Mouse (Mus musculus) CH12.LX (cell line): ENCODE results near the gene Ercc4. TPM values are rescaled to one million over a fixed set of nuclear protein-coding genes. Genes with fewer than 3 reads are reported as not detected.
A peak's percentile ranks its signal among the peaks of the same experiment; 100 is the strongest.

Source experiments
- DNase-seq: peaks from one replicate; pipeline ENCODE4 v3.0.0-alpha.2; 2013; ENCODE audit errors: extremely low read depth
- H3K27ac ChIP-seq: 2 replicates; pipeline ENCODE4 v1.5.1; 2012; ENCODE audit warnings: low read depth, mild to moderate bottlenecking, control low read depth, moderate library complexity; ENCODE audit not compliant: insufficient read depth
- H3K27me3 ChIP-seq: replicated peaks from 2 replicates; pipeline ENCODE3; 2012; ENCODE audit warnings: inconsistent platforms
- H3K36me3 ChIP-seq, 2 experiments: replicated peaks in 1 of 2; 2 replicates each; pipeline versions ENCODE3 to v1.6.1; 2012; ENCODE audit warnings: inconsistent platforms in 1 of 2, low read length in 1 of 2, mild to moderate bottlenecking in 1 of 2, mixed read lengths in 1 of 2, moderate library complexity in 1 of 2; ENCODE audit not compliant: control insufficient read depth in 1 of 2, insufficient read depth in 1 of 2
- H3K4me1 ChIP-seq, 2 experiments: 2 replicates each; pipeline ENCODE4 v1.6.1; 2012; ENCODE audit warnings: inconsistent platforms in 1 of 2, moderate library complexity in 1 of 2; ENCODE audit not compliant: insufficient read depth in 2 of 2, control insufficient read depth in 1 of 2
- H3K4me2 ChIP-seq: 2 replicates; pipeline ENCODE4 v1.6.1; 2012; ENCODE audit warnings: low read depth, mild to moderate bottlenecking, control low read depth; ENCODE audit not compliant: poor library complexity, insufficient read depth, severe bottlenecking
- H3K4me3 ChIP-seq, 3 experiments: fragments of 150-350 bp in 1 of 3; sonication (generic) in 1 of 3; replicated peaks in 1 of 3; 2 replicates each; pipeline versions ENCODE3 to v1.5.1; 2011 to 2012; ENCODE audit warnings: low read depth in 2 of 3, low read length in 2 of 3, mild to moderate bottlenecking in 2 of 3, moderate library complexity in 2 of 3, control low read depth in 1 of 3, improper control_type of control experiment in 1 of 3, inconsistent platforms in 1 of 3, mixed read lengths in 1 of 3; ENCODE audit not compliant: poor library complexity in 1 of 3
- H3K79me2 ChIP-seq: replicated peaks from 2 replicates; pipeline ENCODE4 v1.6.1; 2012; ENCODE audit warnings: mild to moderate bottlenecking, moderate library complexity; ENCODE audit not compliant: control insufficient read depth, poor library complexity, insufficient read depth, severe bottlenecking; ENCODE audit errors: extremely low read depth
- H3K9ac ChIP-seq: 2 replicates; pipeline ENCODE4 v1.6.1; 2012; ENCODE audit warnings: low read depth, mild to moderate bottlenecking, control low read depth, moderate library complexity; ENCODE audit not compliant: insufficient read depth
- H3K9me3 ChIP-seq: replicated peaks from 2 replicates; pipeline ENCODE3; 2012; ENCODE audit warnings: low read length, inconsistent platforms, mixed read lengths
- CHD1 ChIP-seq: IDR thresholded peaks from 2 replicates; pipeline ENCODE4 v1.6.1; 2012; ENCODE audit warnings: low read depth, low read length, improper control_type of control experiment, inconsistent platforms
- CHD2 ChIP-seq: IDR thresholded peaks from 2 replicates; pipeline ENCODE4 v1.6.1; 2011; ENCODE audit warnings: low read length, improper control_type of control experiment
- CTCF ChIP-seq, 2 experiments: IDR thresholded peaks in 1 of 2; conservative IDR thresholded peaks in 1 of 2; 2 replicates each; pipeline ENCODE4 v1.5.1; 2011 to 2012; ENCODE audit warnings: low read depth in 2 of 2, low read length in 2 of 2, improper control_type of control experiment in 1 of 2, inconsistent platforms in 1 of 2, mild to moderate bottlenecking in 1 of 2, moderate library complexity in 1 of 2
- ELF1 ChIP-seq: IDR thresholded peaks from 2 replicates; pipeline ENCODE4 v1.6.1; 2014; ENCODE audit warnings: low read depth, mild to moderate bottlenecking, inconsistent platforms, low read length, improper control_type of control experiment
- EP300 ChIP-seq: IDR thresholded peaks from 2 replicates; pipeline ENCODE4 v1.6.1; 2011; ENCODE audit warnings: low read length, improper control_type of control experiment
- HCFC1 ChIP-seq: IDR thresholded peaks from 2 replicates; pipeline ENCODE4 v1.6.1; 2012; ENCODE audit warnings: low read depth, mild to moderate bottlenecking, inconsistent platforms, low read length, improper control_type of control experiment
- JUND ChIP-seq: conservative IDR thresholded peaks from 2 replicates; pipeline ENCODE4 v1.6.1; 2011; ENCODE audit warnings: low read depth, low read length, improper control_type of control experiment
- MAFK ChIP-seq: IDR thresholded peaks from 2 replicates; pipeline ENCODE4 v1.6.1; 2011; ENCODE audit warnings: low read length, improper control_type of control experiment; ENCODE audit not compliant: insufficient replicate concordance
- MAZ ChIP-seq: IDR thresholded peaks from 2 replicates; pipeline ENCODE4 v1.6.1; 2012; ENCODE audit warnings: low read depth, mild to moderate bottlenecking, inconsistent platforms, low read length, improper control_type of control experiment, moderate library complexity
- MXI1 ChIP-seq: IDR thresholded peaks from 2 replicates; pipeline ENCODE4 v1.6.1; 2011; ENCODE audit warnings: mild to moderate bottlenecking, low read depth, low read length, improper control_type of control experiment
- MYC ChIP-seq: IDR thresholded peaks from 2 replicates; pipeline ENCODE4 v1.6.1; 2011; ENCODE audit warnings: low read depth, mild to moderate bottlenecking, improper control_type of control experiment, low read length
- NRF1 ChIP-seq: IDR thresholded peaks from 2 replicates; pipeline ENCODE4 v1.6.1; 2014; ENCODE audit warnings: low read depth, mild to moderate bottlenecking, inconsistent platforms, low read length, improper control_type of control experiment, moderate library complexity
- PAX5 ChIP-seq: IDR thresholded peaks from 2 replicates; pipeline ENCODE4 v1.6.1; 2012; ENCODE audit warnings: low read length, inconsistent platforms, mixed read lengths
- POLR2AphosphoS2 ChIP-seq: IDR thresholded peaks from 2 replicates; pipeline ENCODE4 v1.6.1; 2011; ENCODE audit warnings: low read depth, low read length, improper control_type of control experiment
- RAD21 ChIP-seq: IDR thresholded peaks from 2 replicates; pipeline ENCODE4 v1.6.1; 2011; ENCODE audit warnings: low read depth, mild to moderate bottlenecking, low read length, improper control_type of control experiment, moderate library complexity
- SIN3A ChIP-seq: IDR thresholded peaks from 2 replicates; pipeline ENCODE4 v1.6.1; 2012; ENCODE audit warnings: low read length, improper control_type of control experiment, inconsistent platforms
- SMC3 ChIP-seq: IDR thresholded peaks from 2 replicates; pipeline ENCODE4 v1.6.1; 2011; ENCODE audit warnings: low read depth, low read length, improper control_type of control experiment
- TBP ChIP-seq: conservative IDR thresholded peaks from 2 replicates; pipeline ENCODE4 v1.6.1; 2011; ENCODE audit warnings: low read depth, low read length, improper control_type of control experiment
- TCF12 ChIP-seq: IDR thresholded peaks from 2 replicates; pipeline ENCODE4 v1.6.1; 2014; ENCODE audit warnings: low read depth, mild to moderate bottlenecking, inconsistent platforms, low read length, improper control_type of control experiment
- USF1 ChIP-seq: IDR thresholded peaks from 2 replicates; pipeline ENCODE4 v1.6.1; 2014; ENCODE audit warnings: low read depth, mild to moderate bottlenecking, inconsistent platforms, low read length, improper control_type of control experiment
- USF2 ChIP-seq: conservative IDR thresholded peaks from 2 replicates; pipeline ENCODE4 v1.6.1; 2011; ENCODE audit warnings: low read depth, low read length, improper control_type of control experiment
- ZC3H11A ChIP-seq: IDR thresholded peaks from 2 replicates; pipeline ENCODE4 v1.6.1; 2012; ENCODE audit warnings: low read depth, mild to moderate bottlenecking, inconsistent platforms, low read length, improper control_type of control experiment
- ZMIZ1 ChIP-seq: IDR thresholded peaks from 2 replicates; pipeline ENCODE4 v1.6.1; 2012; ENCODE audit warnings: low read depth, mild to moderate bottlenecking, inconsistent platforms, low read length, improper control_type of control experiment
- dilution Hi-C: fragments of 300-500 bp; cut with MboI; formaldehyde crosslinking; loops from 2 replicates; pipeline ENCODE4 v1.14.3; 2020; ENCODE audit warnings: low sequenced_read_pairs; ENCODE audit not compliant: extremely low pct_unique_long_range_greater_than_20kb, extremely low pct_ligation_motif_present
- in situ Hi-C: fragments of 300-500 bp; cut with MboI; formaldehyde crosslinking; loops from 3 replicates; pipeline ENCODE4 v1.14.3; 2019; ENCODE audit warnings: low sequenced_read_pairs, low pct_ligation_motif_present, low pct_unique_long_range_greater_than_20kb, mixed read lengths
- polyA plus RNA-seq: library from polyadenylated mRNA; unstranded; fragments of >175 nt; gene quantifications from 2 replicates; pipeline ENCODE4 v1.2.1, GENCODE M21; 2012; ENCODE audit warnings: low read depth; ENCODE audit not compliant: insufficient read length
- total RNA-seq, 2 experiments: library from RNA; depleted of rRNA; stranded (reverse); fragments of 300-350 nt in 1 of 2; fragments of >200 nt in 1 of 2; gene quantifications; 2 replicates each; pipeline ENCODE4 v1.2.3; 2012 to 2014

The Ercc4 gene
- total and polyA plus RNA-seq, 3 experiments: 10.1 to 23.3 (median 16.6) TPM

- Histone ChIP-seq H3K9me3 (peaks cover 4% of the 10 kb centered on the region), H3K9ac (no peak overlapping the region), H3K79me2 (peaks cover 6% of the 10 kb centered on the region; the same call in 1 of the 2 replicates), H3K4me1 (peaks cover 0 to 11% of the 10 kb centered on the region in 2 experiments; a peak in 2 of 4 replicates), H3K4me2 (no peak overlapping the region), H3K27me3 (no peaks in the 10 kb centered on the region), H3K4me3 (no peak overlapping the region), H3K36me3 (peaks cover 67 to 93% of the 10 kb centered on the region in 2 experiments)
- dilution Hi-C loops: no loop called here
- peak; percentile 74 for DNase-seq
- in situ Hi-C loops: loop anchor here (10.0 kb wide), 1 partner anchor 287 kb away; no protein-coding TSS in a partner anchor
- no peak for TF ChIP-seq POLR2AphosphoS2
- TF ChIP-seq MXI1: no peak
- no peak for TF ChIP-seq ZMIZ1
- TF ChIP-seq MYC: 0 out of 2 replicates have a peak, but pooled peaks have one; percentile 39
- no peak for TF ChIP-seq MAFK
- no peak for TF ChIP-seq JUND
- TF ChIP-seq USF2: no peak
- no peak for TF ChIP-seq HCFC1
- TF ChIP-seq PAX5: no peak
- TF ChIP-seq RAD21: peak; percentile 90
- TF ChIP-seq CTCF (conservative IDR thresholded peaks at IDR 0.05 in 1 of 2, IDR thresholded peaks at IDR 0.05 in 1 of 2; ENCODE audit: low read depth in 2 of 2, low read length in 2 of 2): peak; percentile 83 to 89
- peak; percentile 62 for TF ChIP-seq SMC3
- TF ChIP-seq, all 38 proteins: peak for 4
- no peak overlapping the region for H3K27ac ChIP-seq
Measured at GRCm38 (mm10) chr16:13117299-13117966, 7.9 kb downstream of the Ercc4 start.

GRCm38 (mm10) chr16:13117967-13118430 lies 8.5 kb downstream of the Ercc4 start:
- H3K27ac ChIP-seq: no peak overlapping the region
- H3K79me2 ChIP-seq: peaks cover 6% of the 10 kb centered on the region; the same call in 1 of the 2 replicates
- no peaks in the 10 kb centered on the region for H3K27me3 ChIP-seq
- DNase-seq: no peak
- H3K9ac ChIP-seq: no peak overlapping the region
- in situ Hi-C loops (loop anchor here (10.0 kb wide), 1 partner anchor 287 kb away; no protein-coding TSS in a partner anchor), dilution Hi-C loops (no loop called here)
- H3K9me3 ChIP-seq: peaks cover 4% of the 10 kb centered on the region
- TF ChIP-seq ZC3H11A: no peak
- TF ChIP-seq CHD2: no peak
- TF ChIP-seq CHD1: no peak
- TF ChIP-seq ELF1: no peak
- no peak for TF ChIP-seq CTCF (conservative IDR thresholded peaks at IDR 0.05 in 1 of 2, IDR thresholded peaks at IDR 0.05 in 1 of 2; ENCODE audit: low read depth in 2 of 2, low read length in 2 of 2)
- TF ChIP-seq USF2: no peak
- TF ChIP-seq TBP: no peak
- no peak for TF ChIP-seq TCF12
- no peak for TF ChIP-seq MAFK
- no peak for TF ChIP-seq MAZ
- no peak for TF ChIP-seq SIN3A
- TF ChIP-seq NRF1: no peak
- no peak for TF ChIP-seq EP300
- TF ChIP-seq POLR2AphosphoS2: no peak
- TF ChIP-seq JUND: no peak
- TF ChIP-seq PAX5: no peak
- TF ChIP-seq USF1: no peak
- H3K4me2 ChIP-seq: no peak overlapping the region
- H3K4me1 ChIP-seq: peaks cover 0 to 11% of the 10 kb centered on the region in 2 experiments; a peak in 2 of 4 replicates
- no peak overlapping the region for H3K4me3 ChIP-seq
- H3K36me3 ChIP-seq: peaks cover 63 to 93% of the 10 kb centered on the region in 2 experiments
